Mouse (Mus musculus) liver, adult 2 months (tissue): ENCODE measurements around the gene Ndufa7.

Experiments used
- CTCF ChIP-seq: fragments of 200-500 bp; IDR thresholded peaks from 2 replicates; pipeline ENCODE4 v1.5.1; 2011; ENCODE audit warnings: low read depth, low read length, control low read depth
- POLR2A ChIP-seq: fragments of 200-500 bp; IDR thresholded peaks from 2 replicates; pipeline ENCODE4 v1.6.1; 2011; ENCODE audit warnings: low read length, control low read depth; ENCODE audit not compliant: insufficient read depth; ENCODE audit errors: extremely low read depth

GRCm38 (mm10) chr17:33815399-33815798 is 9.0 kb upstream of the Ndufa7 start:
- TF ChIP-seq CTCF (no peak), POLR2A (no peak)
